Mouse (Mus musculus) urinary bladder, postnatal 36 days (tissue): ENCODE measurements around the gene Efna1.

Experiments
- DNase-seq, 2 experiments: peaks; one replicate each; pipeline ENCODE4 v3.0.0; 2022; ENCODE audit warnings: low spot score in 2 of 2, mixed read lengths in 1 of 2

The Efna1 gene

GRCm38 (mm10) chr3:89308089-89308488 lies 27.1 kb upstream of the Efna1 start:
- DNase-seq, result peak; percentile 43 to 69

- DNase-seq, result no peak
These were observed 24.8 kb upstream of the Efna1 start for GRCm38 (mm10) chr3:89305551-89306325.

- DNase-seq, result no peak
These were observed 24.2 kb upstream of the Efna1 start for GRCm38 (mm10) chr3:89305105-89305504.

GRCm38 (mm10) chr3:89304440-89304839 lies 23.5 kb upstream of the Efna1 start:
- DNase-seq, result no peak

- DNase-seq, result no peak
These were observed 19.6 kb upstream of the Efna1 start for GRCm38 (mm10) chr3:89300514-89300913.

GRCm38 (mm10) chr3:89300071-89300470 lies 19.1 kb upstream of the Efna1 start:
- DNase-seq, result no peak

GRCm38 (mm10) chr3:89299499-89299898 lies 18.6 kb upstream of the Efna1 start:
- DNase-seq, result no peak

- no peak for DNase-seq
These were observed 18.0 kb upstream of the Efna1 start for GRCm38 (mm10) chr3:89298908-89299307.

GRCm38 (mm10) chr3:89296761-89297396 lies 15.9 kb upstream of the Efna1 start:
- DNase-seq, result no peak

- DNase-seq, result no peak
These were observed 14.8 kb upstream of the Efna1 start for GRCm38 (mm10) chr3:89295685-89296230.

GRCm38 (mm10) chr3:89294195-89294594 lies 13.3 kb upstream of the Efna1 start:
- DNase-seq, result no peak

GRCm38 (mm10) chr3:89293247-89293918 lies 12.4 kb upstream of the Efna1 start:
- DNase-seq, result no peak

- no peak for DNase-seq
These were observed 11.4 kb upstream of the Efna1 start for GRCm38 (mm10) chr3:89292303-89292702.

GRCm38 (mm10) chr3:89291874-89292273 lies 10.9 kb upstream of the Efna1 start:
- DNase-seq, result no peak

- DNase-seq, result no peak
These were observed 7.6 kb upstream of the Efna1 start for GRCm38 (mm10) chr3:89288503-89288928.

- no peak for DNase-seq
These were observed 6.3 kb upstream of the Efna1 start for GRCm38 (mm10) chr3:89287286-89287685.

- no peak for DNase-seq
These were observed 4.6 kb upstream of the Efna1 start for GRCm38 (mm10) chr3:89285526-89285925.

- DNase-seq, result no peak
These were observed 3.3 kb upstream of the Efna1 start for GRCm38 (mm10) chr3:89284261-89284660.

- no peak for DNase-seq
These were observed 1.3 kb upstream of the Efna1 start for GRCm38 (mm10) chr3:89282291-89282643.

GRCm38 (mm10) chr3:89281579-89282290 lies 793 bp upstream of the Efna1 start:
- DNase-seq, result peak; percentile 80 to 88

GRCm38 (mm10) chr3:89280050-89280605 lies 814 bp downstream of the Efna1 start:
- peak; percentile 21 to 50 for DNase-seq
